Mouse (Mus musculus): ENCODE results near the gene Kcnj15.

- no peak for TF ChIP-seq CTCF (IDR thresholded peaks at IDR 0.05; ENCODE audit: low read depth, low read length)
- no peak for TF ChIP-seq GATA2 (IDR thresholded peaks at IDR 0.05; ENCODE audit: borderline replicate concordance, low read depth, low read length)
- no peak for TF ChIP-seq GATA1 (IDR thresholded peaks at IDR 0.05; ENCODE audit: borderline replicate concordance, low read length)
These were observed 26.8 kb downstream of the Kcnj15 start for GRCm38 (mm10) chr16:95284085-95284727.
